Mouse (Mus musculus) CH12.LX (cell line): ENCODE measurements at regions not wholly inside any gene's neighbourhood (a gene's known extent, or its start where the extent isn't known, plus 50 kb on each side); places are given as distances from the start of the nearest gene placed in this dataset.
A peak's percentile ranks its signal among the peaks of the same experiment; 100 is the strongest.

Source experiments
- DNase-seq: peaks from one replicate; pipeline ENCODE4 v3.0.0-alpha.2; 2013; ENCODE audit errors: extremely low read depth
- H3K27ac ChIP-seq: 2 replicates; pipeline ENCODE4 v1.5.1; 2012; ENCODE audit warnings: low read depth, mild to moderate bottlenecking, control low read depth, moderate library complexity; ENCODE audit not compliant: insufficient read depth
- H3K27me3 ChIP-seq: replicated peaks from 2 replicates; pipeline ENCODE3; 2012; ENCODE audit warnings: inconsistent platforms
- H3K36me3 ChIP-seq, 2 experiments: replicated peaks in 1 of 2; 2 replicates each; pipeline versions ENCODE3 to v1.6.1; 2012; ENCODE audit warnings: inconsistent platforms in 1 of 2, low read length in 1 of 2, mild to moderate bottlenecking in 1 of 2, mixed read lengths in 1 of 2, moderate library complexity in 1 of 2; ENCODE audit not compliant: control insufficient read depth in 1 of 2, insufficient read depth in 1 of 2
- H3K4me1 ChIP-seq, 2 experiments: 2 replicates each; pipeline ENCODE4 v1.6.1; 2012; ENCODE audit warnings: inconsistent platforms in 1 of 2, moderate library complexity in 1 of 2; ENCODE audit not compliant: insufficient read depth in 2 of 2, control insufficient read depth in 1 of 2
- H3K4me2 ChIP-seq: 2 replicates; pipeline ENCODE4 v1.6.1; 2012; ENCODE audit warnings: low read depth, mild to moderate bottlenecking, control low read depth; ENCODE audit not compliant: poor library complexity, insufficient read depth, severe bottlenecking
- H3K4me3 ChIP-seq, 3 experiments: fragments of 150-350 bp in 1 of 3; sonication (generic) in 1 of 3; replicated peaks in 1 of 3; 2 replicates each; pipeline versions ENCODE3 to v1.5.1; 2011 to 2012; ENCODE audit warnings: low read depth in 2 of 3, low read length in 2 of 3, mild to moderate bottlenecking in 2 of 3, moderate library complexity in 2 of 3, control low read depth in 1 of 3, improper control_type of control experiment in 1 of 3, inconsistent platforms in 1 of 3, mixed read lengths in 1 of 3; ENCODE audit not compliant: poor library complexity in 1 of 3
- H3K79me2 ChIP-seq: replicated peaks from 2 replicates; pipeline ENCODE4 v1.6.1; 2012; ENCODE audit warnings: mild to moderate bottlenecking, moderate library complexity; ENCODE audit not compliant: control insufficient read depth, poor library complexity, insufficient read depth, severe bottlenecking; ENCODE audit errors: extremely low read depth
- H3K9ac ChIP-seq: 2 replicates; pipeline ENCODE4 v1.6.1; 2012; ENCODE audit warnings: low read depth, mild to moderate bottlenecking, control low read depth, moderate library complexity; ENCODE audit not compliant: insufficient read depth
- H3K9me3 ChIP-seq: replicated peaks from 2 replicates; pipeline ENCODE3; 2012; ENCODE audit warnings: low read length, inconsistent platforms, mixed read lengths
- CHD1 ChIP-seq: IDR thresholded peaks from 2 replicates; pipeline ENCODE4 v1.6.1; 2012; ENCODE audit warnings: low read depth, low read length, improper control_type of control experiment, inconsistent platforms
- CTCF ChIP-seq, 2 experiments: IDR thresholded peaks in 1 of 2; conservative IDR thresholded peaks in 1 of 2; 2 replicates each; pipeline ENCODE4 v1.5.1; 2011 to 2012; ENCODE audit warnings: low read depth in 2 of 2, low read length in 2 of 2, improper control_type of control experiment in 1 of 2, inconsistent platforms in 1 of 2, mild to moderate bottlenecking in 1 of 2, moderate library complexity in 1 of 2
- MAFK ChIP-seq: IDR thresholded peaks from 2 replicates; pipeline ENCODE4 v1.6.1; 2011; ENCODE audit warnings: low read length, improper control_type of control experiment; ENCODE audit not compliant: insufficient replicate concordance
- USF1 ChIP-seq: IDR thresholded peaks from 2 replicates; pipeline ENCODE4 v1.6.1; 2014; ENCODE audit warnings: low read depth, mild to moderate bottlenecking, inconsistent platforms, low read length, improper control_type of control experiment
- ZC3H11A ChIP-seq: IDR thresholded peaks from 2 replicates; pipeline ENCODE4 v1.6.1; 2012; ENCODE audit warnings: low read depth, mild to moderate bottlenecking, inconsistent platforms, low read length, improper control_type of control experiment
- dilution Hi-C: fragments of 300-500 bp; cut with MboI; formaldehyde crosslinking; loops from 2 replicates; pipeline ENCODE4 v1.14.3; 2020; ENCODE audit warnings: low sequenced_read_pairs; ENCODE audit not compliant: extremely low pct_unique_long_range_greater_than_20kb, extremely low pct_ligation_motif_present
- in situ Hi-C: fragments of 300-500 bp; cut with MboI; formaldehyde crosslinking; loops from 3 replicates; pipeline ENCODE4 v1.14.3; 2019; ENCODE audit warnings: low sequenced_read_pairs, low pct_ligation_motif_present, low pct_unique_long_range_greater_than_20kb, mixed read lengths

DNA sequence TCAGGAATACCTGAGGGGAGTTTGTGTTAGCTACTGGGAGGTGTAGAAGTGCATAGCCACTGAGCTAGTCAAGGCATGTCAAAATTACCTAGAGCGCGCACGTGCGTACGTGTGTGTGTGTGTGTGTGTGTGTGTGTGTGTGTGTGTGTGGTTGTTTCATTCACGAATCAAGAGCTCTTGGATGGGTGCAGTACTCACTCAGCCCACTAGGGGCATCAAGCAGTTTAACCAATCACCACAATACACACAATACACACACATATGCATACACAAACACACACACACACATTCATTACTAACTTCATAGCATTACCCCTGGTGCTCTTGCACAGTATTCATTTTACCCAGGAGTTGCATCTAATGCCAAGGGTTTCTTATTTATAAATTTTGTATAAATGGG is 643.6 kb upstream of the Lrrc4c start:
- Histone ChIP-seq H3K27ac (no peak overlapping the region), H3K4me3 (no peak overlapping the region), H3K4me2 (no peak overlapping the region), H3K4me1 (no peaks in the 10 kb centered on the region), H3K27me3 (no peaks in the 10 kb centered on the region), H3K9me3 (peaks cover 16% of the 10 kb centered on the region), H3K79me2 (no peaks in the 10 kb centered on the region), H3K9ac (no peak overlapping the region), H3K36me3 (no peaks in the 10 kb centered on the region)
- TF ChIP-seq CTCF (conservative IDR thresholded peaks at IDR 0.05 in 1 of 2, IDR thresholded peaks at IDR 0.05 in 1 of 2; ENCODE audit: low read depth in 2 of 2, low read length in 2 of 2) (0 out of 4 replicates have a peak, but pooled peaks of 1 of the 2 experiments have one; percentile 2), USF1 (no peak)
- dilution Hi-C loops (no loop called here), in situ Hi-C loops (no loop called here)
- no peak for DNase-seq

DNA sequence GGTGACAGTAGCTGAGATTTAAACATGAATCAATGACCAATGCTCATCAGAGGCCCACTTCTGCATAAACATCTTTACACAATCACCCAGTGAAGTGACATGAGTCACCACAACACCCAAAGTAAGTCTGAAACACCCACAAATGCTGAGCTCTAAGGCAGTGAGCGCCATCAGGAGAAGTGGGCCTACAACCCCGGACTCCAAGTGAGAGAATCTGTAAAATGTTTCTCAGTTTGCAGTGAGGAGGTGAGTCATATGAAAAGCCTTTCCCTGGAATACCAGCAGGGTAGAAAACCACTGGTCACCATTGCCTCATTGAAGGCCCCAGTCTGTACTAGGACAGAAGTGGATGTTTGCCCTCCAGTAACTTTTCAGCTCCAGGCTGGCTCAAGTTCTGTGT is 602.6 kb upstream of the Lrrc4c start:
- dilution Hi-C loops = no loop called here
- Histone ChIP-seq H3K27me3 (no peaks in the 10 kb centered on the region), H3K27ac (no peak overlapping the region), H3K79me2 (no peaks in the 10 kb centered on the region), H3K36me3 (no peaks in the 10 kb centered on the region), H3K4me1 (no peaks in the 10 kb centered on the region), H3K9ac (no peak overlapping the region), H3K9me3 (peaks cover 20% of the 10 kb centered on the region), H3K4me2 (no peak overlapping the region), H3K4me3 (no peak overlapping the region)
- in situ Hi-C loops = no loop called here
- TF ChIP-seq CHD1 (no peak), MAFK (no peak), ZC3H11A (no peak)
- DNase-seq = no peak
